Mouse (Mus musculus) liver, embryonic 12.5 days (tissue): ENCODE data around the gene Gemin6. TPM values are rescaled to one million over a fixed set of nuclear protein-coding genes. Genes with fewer than 3 reads are reported as not detected.
A peak's percentile ranks its signal among the peaks of the same experiment; 100 is the strongest.
"Not testable (repeated sequence)": the region's sequence is repeated elsewhere in the genome, so short reads cannot be mapped to it uniquely, and the experiment has no call there.

Source experiments
- ATAC-seq: fragments of 200-750 bp; cut with Nextera tagmentation; 2 replicates; pipeline ENCODE4 v1.8.0; 2017; ENCODE audit warnings: moderate number of reproducible peaks, mild to moderate bottlenecking, moderate library complexity
- H3K27ac ChIP-seq: fragments of 300-500 bp; sonication (generic); 2 replicates; pipeline ENCODE4 v1.5.1; 2016; ENCODE audit warnings: mild to moderate bottlenecking
- H3K27me3 ChIP-seq: fragments of 300-500 bp; sonication (generic); replicated peaks from 2 replicates; pipeline ENCODE4 v1.6.1; 2016; ENCODE audit warnings: mild to moderate bottlenecking, moderate library complexity
- H3K36me3 ChIP-seq: fragments of 300-500 bp; sonication (generic); 2 replicates; pipeline ENCODE4 v1.6.1; 2016; ENCODE audit warnings: mild to moderate bottlenecking, moderate library complexity
- H3K4me1 ChIP-seq: fragments of 300-500 bp; sonication (generic); 2 replicates; pipeline ENCODE4 v1.6.1; 2016
- H3K4me2 ChIP-seq: fragments of 300-500 bp; sonication (generic); 2 replicates; pipeline ENCODE4 v1.6.1; 2016; ENCODE audit warnings: mild to moderate bottlenecking, moderate library complexity
- H3K4me3 ChIP-seq: fragments of 300-500 bp; sonication (generic); 2 replicates; pipeline ENCODE4 v1.5.1; 2016; ENCODE audit warnings: mild to moderate bottlenecking, moderate library complexity
- H3K9ac ChIP-seq: fragments of 300-500 bp; sonication (generic); 2 replicates; pipeline ENCODE4 v1.6.1; 2016; ENCODE audit warnings: mild to moderate bottlenecking, moderate library complexity
- H3K9me3 ChIP-seq: fragments of 300-500 bp; sonication (generic); replicated peaks from 2 replicates; pipeline ENCODE4 v1.6.1; 2016; ENCODE audit warnings: mild to moderate bottlenecking, moderate library complexity
- WGBS: fragments of 180-500 bp; shearing (Covaris S2); methylation state at CpG from one replicate; pipeline ENCODE4 v1.1.7; 2016; ENCODE audit not compliant: insufficient replicate concordance; 5-methylcytosine and 5-hydroxymethylcytosine counted together
- polyA plus RNA-seq: library from polyadenylated mRNA; unstranded; fragments of >200 nt; fragmentation: Nextera tagmentation; extraction: Ambion mirVana; gene quantifications from 2 replicates; pipeline ENCODE4 v1.2.1, GENCODE M21; 2016

The Gemin6 gene
- polyA plus RNA-seq, 1 experiment from 2014 or later: 46.3 TPM

DNA sequence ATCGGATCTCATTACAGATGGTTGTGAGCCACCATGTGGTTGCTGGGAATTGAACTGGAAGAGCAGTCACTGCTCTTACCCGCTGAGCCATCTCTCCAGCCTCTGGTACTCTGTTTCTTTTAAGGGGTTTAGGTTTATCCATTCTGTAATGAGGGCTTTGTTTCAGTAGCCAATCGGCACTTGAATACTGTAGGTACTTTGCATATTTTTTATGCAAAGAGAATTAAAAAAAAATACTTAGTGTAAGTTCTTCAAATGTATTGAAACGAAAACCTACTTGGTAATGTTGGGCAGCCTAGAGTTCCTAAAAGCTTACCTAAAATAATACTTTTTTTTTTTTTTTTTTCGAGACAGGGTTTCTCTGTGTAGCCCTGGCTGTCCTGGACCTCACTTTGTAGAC is 13.2 kb downstream of the Gemin6 start:
- H3K9me3 ChIP-seq: no peaks in the 10 kb centered on the region
- H3K27ac ChIP-seq: no peak overlapping the region
- ATAC-seq: no peak
- H3K9ac ChIP-seq: no peak overlapping the region
- no peaks in the 10 kb centered on the region for H3K4me1 ChIP-seq
- no peaks in the 10 kb centered on the region for H3K27me3 ChIP-seq
- peaks cover 44% of the 10 kb centered on the region for H3K36me3 ChIP-seq
- no peak overlapping the region for H3K4me2 ChIP-seq
- H3K4me3 ChIP-seq: no peak overlapping the region
- 79% methylated on average over 5 of the region's 5 CpGs for WGBS

DNA sequence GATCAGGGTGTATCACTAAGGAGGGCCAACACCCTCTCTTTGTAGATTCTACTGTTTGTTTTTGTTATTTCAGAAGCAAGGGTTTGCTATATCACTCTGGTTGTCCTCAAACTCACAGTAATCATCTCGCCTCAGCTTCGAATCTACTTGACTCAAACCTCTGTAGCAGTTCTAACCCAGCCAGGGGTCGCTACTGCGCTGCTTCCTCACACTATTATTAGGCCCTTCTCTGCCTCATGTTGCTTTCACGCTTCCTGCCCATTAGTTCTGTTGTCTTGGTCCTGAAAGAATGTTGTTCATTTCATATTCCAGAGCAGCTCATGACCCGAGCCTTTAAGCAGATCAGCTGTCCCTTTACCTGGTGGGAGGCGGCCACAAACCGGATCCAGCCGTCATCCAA is 17.4 kb downstream of the Gemin6 start:
- no peaks in the 10 kb centered on the region for H3K27me3 ChIP-seq
- no peak overlapping the region for H3K4me2 ChIP-seq
- no peaks in the 10 kb centered on the region for H3K9me3 ChIP-seq
- H3K27ac ChIP-seq: no peak overlapping the region
- H3K9ac ChIP-seq: no peak overlapping the region
- no peak overlapping the region for H3K4me3 ChIP-seq
- no peak for ATAC-seq
- H3K36me3 ChIP-seq: peaks cover 75% of the 10 kb centered on the region
- H3K4me1 ChIP-seq: no peaks in the 10 kb centered on the region
- whole genome bisulfite sequencing: 86% methylated on average over 9 of the region's 9 CpGs

DNA sequence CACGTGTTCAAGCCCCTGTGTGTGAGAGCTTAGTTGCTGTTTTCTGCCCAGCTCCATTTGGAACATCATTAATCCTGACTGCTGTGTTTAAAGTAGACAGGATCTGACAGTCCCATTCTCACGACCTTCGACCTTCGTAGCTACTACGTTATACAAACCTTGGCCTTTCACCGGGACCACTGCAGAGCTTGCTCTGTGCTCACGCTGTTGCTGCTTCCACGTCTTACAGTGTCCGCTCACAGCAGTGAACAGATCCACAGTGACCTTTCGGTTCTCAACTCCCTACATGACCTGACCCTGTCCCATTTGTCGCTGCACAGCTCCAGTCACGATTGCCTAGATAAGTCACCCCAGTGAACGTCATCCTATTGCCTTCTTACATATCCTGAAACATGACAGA is 18.9 kb downstream of the Gemin6 start:
- 0 out of 2 replicates have a peak overlapping the region, but pooled peaks have one; percentile 3 for H3K27ac ChIP-seq
- ATAC-seq: peak; percentile 60
- 69% methylated on average over 13 of the region's 13 CpGs for WGBS

DNA sequence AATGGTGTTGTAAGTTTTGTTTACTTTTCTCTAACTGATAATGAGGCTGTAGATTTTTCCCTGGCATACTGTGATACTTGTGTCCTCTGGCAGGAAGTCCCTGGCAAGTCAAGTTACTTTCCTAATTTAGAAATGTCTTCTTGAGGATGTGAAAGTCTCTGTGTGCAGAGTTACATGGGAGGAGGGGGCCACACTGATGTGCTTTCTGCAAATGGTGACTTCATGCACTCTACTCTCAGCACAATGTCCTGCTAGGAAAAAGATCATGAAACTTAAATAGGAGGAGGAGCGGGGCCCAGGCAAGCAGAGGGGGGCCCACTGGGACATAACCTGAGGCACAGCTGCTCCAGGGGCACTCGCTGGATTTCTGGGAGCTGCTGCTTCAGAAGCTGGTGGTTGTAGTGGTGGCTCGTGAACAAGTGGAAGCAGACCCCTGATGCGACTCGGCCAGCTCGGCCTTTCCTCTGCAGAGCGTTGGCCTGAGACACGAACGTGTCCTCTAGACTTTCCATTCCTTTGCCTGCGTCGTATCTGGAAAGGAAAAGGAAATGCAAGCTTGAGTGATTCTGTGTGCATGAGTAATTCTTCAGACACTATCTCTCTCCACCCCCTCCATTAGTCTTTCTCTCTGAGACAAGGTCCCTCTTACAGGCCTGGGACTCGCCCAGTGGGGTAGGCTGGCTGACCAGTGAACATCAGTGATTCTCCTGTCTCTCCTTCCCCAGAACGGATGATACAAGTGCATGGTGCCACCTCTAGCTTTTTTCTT is 28.7 kb downstream of the Gemin6 start:
- Histone ChIP-seq H3K4me3 (no peak overlapping the region), H3K36me3 (peaks cover 91% of the 10 kb centered on the region), H3K9me3 (0 out of 2 replicates have a peak, but pooled peaks cover 4% of the 10 kb centered on the region), H3K27me3 (no peaks in the 10 kb centered on the region), H3K27ac (peak overlapping the region; percentile 77), H3K9ac (no peak overlapping the region), H3K4me2 (0 out of 2 replicates have a peak overlapping the region, but pooled peaks have one; percentile 10), H3K4me1 (peaks cover 9% of the 10 kb centered on the region)
- 71% methylated on average over 13 of the region's 13 CpGs for WGBS
- ATAC-seq: 0 out of 2 replicates have a peak, but pooled peaks have one; percentile 37

More for the DNA sequence above, 18.9 kb downstream of the Gemin6 start:
- Histone ChIP-seq H3K27me3 (no peaks in the 10 kb centered on the region), H3K9ac (no peak overlapping the region), H3K4me1 (no peaks in the 10 kb centered on the region), H3K4me2 (no peak overlapping the region), H3K4me3 (no peak overlapping the region), H3K9me3 (no peaks in the 10 kb centered on the region), H3K36me3 (peaks cover 83% of the 10 kb centered on the region)

DNA sequence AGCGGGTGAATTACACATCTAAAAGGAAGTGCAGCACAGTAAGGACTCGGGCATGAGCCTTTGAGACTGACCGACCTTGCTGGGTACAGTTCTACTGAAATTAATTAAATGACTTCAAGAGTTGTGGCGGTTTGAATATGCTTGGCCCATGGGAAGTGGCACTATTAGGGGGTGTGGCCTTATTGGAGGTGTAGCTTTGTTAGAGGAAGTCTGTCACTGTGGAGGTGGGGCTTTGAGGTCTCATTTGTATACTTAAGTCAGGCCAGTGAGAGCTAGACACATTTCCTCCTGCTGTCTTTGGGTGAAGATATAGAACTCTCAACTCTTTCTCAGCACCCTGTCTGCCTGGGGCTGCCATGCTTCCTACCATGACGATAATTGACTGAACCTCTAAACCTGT is 30.2 kb downstream of the Gemin6 start:
- Histone ChIP-seq H3K36me3 (peaks cover 92% of the 10 kb centered on the region), H3K4me2 (no peak overlapping the region), H3K27me3 (no peaks in the 10 kb centered on the region), H3K4me1 (peaks cover 9% of the 10 kb centered on the region), H3K27ac (peak overlapping the region; percentile 56; the same call in 1 of the 2 replicates), H3K9me3 (0 out of 2 replicates have a peak, but pooled peaks cover 4% of the 10 kb centered on the region), H3K9ac (no peak overlapping the region), H3K4me3 (no peak overlapping the region)
- no peak for ATAC-seq
- WGBS: 81% methylated on average over 5 of the region's 5 CpGs

DNA sequence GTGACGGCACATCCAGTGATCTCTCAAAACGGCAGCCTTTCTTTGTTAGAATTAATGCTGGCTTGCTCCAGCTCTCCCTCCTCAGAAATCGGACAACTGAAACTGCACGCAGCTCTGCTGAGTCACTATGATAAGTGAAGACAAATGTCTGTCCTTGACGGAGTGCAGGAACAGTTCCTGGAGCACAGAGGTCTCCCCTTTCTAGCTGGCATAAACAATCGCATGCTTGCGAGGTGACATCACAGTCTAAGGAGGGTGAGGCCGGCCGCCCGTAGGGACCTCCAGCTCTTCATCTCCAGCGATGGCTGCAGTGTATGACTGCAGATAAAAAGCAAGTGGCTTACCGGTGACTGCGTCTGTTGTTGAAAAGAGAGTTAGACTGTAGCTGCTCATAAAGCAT is 31.0 kb downstream of the Gemin6 start:
- peak; percentile 69; the same call in 1 of the 2 replicates for ATAC-seq
- peaks cover 91% of the 10 kb centered on the region for H3K36me3 ChIP-seq

DNA sequence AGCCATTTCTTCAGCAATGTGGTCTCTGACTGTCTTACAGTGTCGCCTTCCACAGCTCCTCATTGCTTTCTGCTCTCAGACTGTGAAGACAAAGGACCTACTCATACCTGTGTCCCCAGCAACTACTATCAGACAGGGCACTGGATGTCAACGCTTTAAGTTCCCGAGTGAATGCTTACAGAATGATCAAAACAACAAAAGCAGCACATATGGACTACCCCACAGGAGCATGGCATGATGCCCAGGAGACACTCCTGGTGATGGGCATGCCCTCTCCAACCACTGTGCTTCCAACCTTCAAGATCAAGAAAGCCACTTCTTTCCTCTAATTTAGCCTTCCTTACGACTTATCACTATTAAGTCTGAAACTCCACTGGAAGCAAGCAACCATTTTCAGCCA is 42.8 kb downstream of the Gemin6 start:
- WGBS: 87% methylated on average over 4 of the region's 4 CpGs
- Histone ChIP-seq H3K4me3 (no peak overlapping the region), H3K9me3 (no peaks in the 10 kb centered on the region), H3K36me3 (peaks cover 71% of the 10 kb centered on the region), H3K27me3 (no peaks in the 10 kb centered on the region), H3K4me2 (no peak overlapping the region), H3K9ac (no peak overlapping the region), H3K27ac (no peak overlapping the region), H3K4me1 (no peaks in the 10 kb centered on the region)
- no peak for ATAC-seq

More for the DNA sequence above, 31.0 kb downstream of the Gemin6 start:
- H3K9me3 ChIP-seq: 0 out of 2 replicates have a peak, but pooled peaks cover 4% of the 10 kb centered on the region
- H3K4me2 ChIP-seq: peak overlapping the region; percentile 16
- no peak overlapping the region for H3K4me3 ChIP-seq
- WGBS: 51% methylated on average over 13 of the region's 13 CpGs
- peaks cover 9% of the 10 kb centered on the region for H3K4me1 ChIP-seq
- no peak overlapping the region for H3K9ac ChIP-seq
- H3K27ac ChIP-seq: peak overlapping the region; percentile 56; the same call in 1 of the 2 replicates
- H3K27me3 ChIP-seq: no peaks in the 10 kb centered on the region

DNA sequence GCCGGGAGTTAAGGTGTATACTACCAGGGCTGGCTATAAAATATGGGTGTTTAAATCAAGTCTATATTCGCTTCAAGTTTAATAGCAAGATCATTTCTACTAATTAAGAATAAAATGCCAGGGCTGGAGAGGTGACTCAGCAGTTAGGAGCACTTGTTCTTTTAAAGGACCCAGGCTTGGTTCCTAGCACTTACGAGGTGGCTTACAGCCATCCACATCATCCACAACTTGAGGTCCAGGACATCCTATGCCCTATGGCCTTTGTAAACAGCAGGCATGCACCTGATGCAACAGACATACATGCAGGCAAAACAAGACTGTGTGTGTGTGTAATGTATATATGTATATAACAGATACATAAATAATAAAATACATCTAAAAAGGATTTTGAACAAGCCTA is 43.9 kb downstream of the Gemin6 start:
- WGBS: 78% methylated on average over 3 of the region's 3 CpGs
- H3K36me3 ChIP-seq: peaks cover 74% of the 10 kb centered on the region
- no peak for ATAC-seq

DNA sequence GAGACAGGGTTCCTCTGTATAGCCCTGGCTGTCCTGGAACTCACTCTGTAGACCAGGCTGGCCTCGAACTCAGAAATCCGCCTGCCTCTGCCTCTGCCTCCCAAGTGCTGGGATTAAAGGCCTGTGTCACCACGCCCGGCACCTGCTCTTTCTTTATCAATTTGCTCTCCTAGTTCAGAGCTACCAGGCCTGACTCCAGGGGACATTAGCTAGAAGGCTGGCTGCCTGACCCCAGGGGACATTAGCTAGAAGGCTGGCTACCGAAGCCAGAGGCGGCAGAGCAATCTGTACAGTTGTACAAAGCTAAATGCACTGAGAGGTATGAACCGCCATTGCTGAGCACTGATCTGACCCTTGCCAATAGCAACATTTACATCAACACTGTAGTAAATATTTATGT is 46.4 kb downstream of the Gemin6 start:
- H3K36me3 ChIP-seq: peaks cover 73% of the 10 kb centered on the region
- not testable (repeated sequence) for H3K4me1 ChIP-seq, H3K9ac ChIP-seq, H3K27ac ChIP-seq, ATAC-seq, H3K9me3 ChIP-seq, H3K27me3 ChIP-seq, H3K4me3 ChIP-seq, H3K4me2 ChIP-seq
- 83% methylated on average over 7 of the region's 7 CpGs for WGBS

More for the DNA sequence above, 43.9 kb downstream of the Gemin6 start:
- H3K4me3 ChIP-seq: no peak overlapping the region
- H3K27me3 ChIP-seq: no peaks in the 10 kb centered on the region
- no peaks in the 10 kb centered on the region for H3K4me1 ChIP-seq
- H3K27ac ChIP-seq: no peak overlapping the region
- no peaks in the 10 kb centered on the region for H3K9me3 ChIP-seq
- H3K4me2 ChIP-seq: no peak overlapping the region
- no peak overlapping the region for H3K9ac ChIP-seq

Other genes with a start within 250 kb of the Gemin6 start
- gene Hnrnpll, start 162.1 kb upstream of the Gemin6 start, polyA plus RNA-seq: 50.2 and 52.5 TPM in 2 replicates
- 14.6 and 15.2 TPM in 2 replicates for gene Galm, start 97.0 kb upstream of the Gemin6 start, polyA plus RNA-seq
- gene Srsf7, start 17.1 kb upstream of the Gemin6 start, polyA plus RNA-seq: 389 and 394 TPM in 2 replicates
- gene Ttc39d, start 17.0 kb upstream of the Gemin6 start, polyA plus RNA-seq: not detected in 2 replicates
- 11.9 and 13.3 TPM in 2 replicates for gene Morn2, start 65.8 kb downstream of the Gemin6 start, polyA plus RNA-seq
- gene Dhx57, start 66.0 kb downstream of the Gemin6 start, polyA plus RNA-seq: 6.6 and 7.1 TPM in 2 replicates
- gene Arhgef33, start 83.0 kb downstream of the Gemin6 start, polyA plus RNA-seq: 0.31 TPM in 2 replicates
- 0.61 TPM in 1 of 2 replicates, not detected in the other for gene Gm10190, start 149.1 kb downstream of the Gemin6 start, polyA plus RNA-seq